Mouse (Mus musculus): ENCODE results near the gene Sidt2.
A peak's percentile ranks its signal among the peaks of the same experiment; 100 is the strongest.

The Sidt2 gene

GRCm38 (mm10) chr9:45955107-45955963, at the start of gene Sidt2:
Sidt2 (minus strand) TSS chr9:45955258.
- peak; percentile 90 to 93 for DNase-seq (ENCODE audit: low spot score in 2 of 2)

GRCm38 (mm10) chr9:46004529-46004928, 49.5 kb upstream of the Sidt2 start:
- no peak for DNase-seq (ENCODE audit: low spot score in 2 of 2)

DNA sequence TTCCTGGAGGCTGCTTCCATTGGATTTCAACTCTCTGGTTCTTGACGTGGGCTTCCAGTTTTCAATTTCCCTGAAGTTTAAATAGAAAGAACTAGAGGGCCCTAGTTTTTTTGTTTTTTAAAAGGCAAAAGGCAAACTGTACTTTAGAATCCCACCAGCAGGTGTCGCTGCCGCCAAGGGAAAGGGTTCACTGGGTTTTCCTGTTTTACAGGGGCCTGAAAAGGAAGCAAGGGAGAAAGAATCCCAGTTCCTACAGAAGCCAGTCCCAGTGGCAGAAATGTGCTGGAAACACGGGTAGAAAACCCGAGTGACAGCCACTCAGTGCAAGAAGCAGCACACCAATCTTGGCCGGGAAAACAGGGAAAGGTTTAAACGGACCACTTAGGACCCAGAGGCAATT, 48.7 kb upstream of the Sidt2 start:
- peak; percentile 88 to 90 for DNase-seq (ENCODE audit: low spot score in 2 of 2)

GRCm38 (mm10) chr9:45999009-45999408, 44.0 kb upstream of the Sidt2 start:
- DNase-seq (ENCODE audit: low spot score in 2 of 2) = no peak

- peak; percentile 23 to 44 for DNase-seq (ENCODE audit: low spot score in 2 of 2)
These were observed 30.1 kb upstream of the Sidt2 start for GRCm38 (mm10) chr9:45985229-45985567.

- DNase-seq (ENCODE audit: low spot score in 2 of 2) = peak; percentile 91
These were observed 29.6 kb upstream of the Sidt2 start for GRCm38 (mm10) chr9:45984409-45985228.

GRCm38 (mm10) chr9:45983676-45984408, 28.8 kb upstream of the Sidt2 start:
- peak; percentile 18 to 23 for DNase-seq (ENCODE audit: low spot score in 2 of 2)

DNA sequence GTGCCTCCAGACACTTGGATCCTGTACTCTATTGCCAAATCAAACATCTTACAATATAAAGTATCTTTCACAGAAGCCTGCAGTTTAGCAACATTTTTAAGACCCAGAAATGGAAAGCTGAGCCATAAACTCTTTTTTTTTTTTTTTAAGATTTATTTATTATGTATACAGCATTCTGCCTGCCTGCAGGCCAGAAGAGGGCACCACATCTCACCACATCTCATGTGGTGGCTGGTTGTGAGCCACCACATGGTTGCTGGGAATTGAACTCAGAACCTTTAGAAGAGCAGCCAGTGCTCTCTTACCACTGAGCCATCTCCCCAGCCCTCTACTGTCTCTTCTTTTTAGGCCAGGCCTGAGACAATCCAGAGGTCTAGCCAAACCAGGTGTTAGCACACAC, 26.3 kb upstream of the Sidt2 start:
- DNase-seq (ENCODE audit: low spot score in 2 of 2) = no peak

- no peak for DNase-seq (ENCODE audit: low spot score in 2 of 2)
These were observed 25.6 kb upstream of the Sidt2 start for GRCm38 (mm10) chr9:45980611-45981010.

DNA sequence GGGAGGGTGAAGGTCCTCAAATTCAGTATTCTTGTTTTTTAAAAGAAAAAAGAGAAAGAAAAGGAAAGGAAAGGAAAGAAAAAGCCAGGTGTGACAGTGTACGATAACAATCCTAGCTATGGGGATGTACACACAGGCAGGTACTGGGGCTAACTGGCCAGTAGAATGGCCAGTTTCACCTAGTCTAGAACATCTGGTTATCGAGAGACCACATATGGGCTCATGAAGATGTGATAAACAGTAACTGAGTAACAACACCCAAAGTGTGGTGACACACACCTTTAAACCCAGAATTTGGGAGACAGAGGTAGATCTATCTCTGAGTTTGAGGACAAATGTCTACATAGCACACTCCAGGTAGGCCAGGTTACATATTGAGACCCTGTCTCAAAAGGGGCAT, 24.7 kb upstream of the Sidt2 start:
- no peak for DNase-seq (ENCODE audit: low spot score in 2 of 2)

GRCm38 (mm10) chr9:45976884-45977283, 21.8 kb upstream of the Sidt2 start:
- no peak for DNase-seq (ENCODE audit: low spot score in 2 of 2)

DNA sequence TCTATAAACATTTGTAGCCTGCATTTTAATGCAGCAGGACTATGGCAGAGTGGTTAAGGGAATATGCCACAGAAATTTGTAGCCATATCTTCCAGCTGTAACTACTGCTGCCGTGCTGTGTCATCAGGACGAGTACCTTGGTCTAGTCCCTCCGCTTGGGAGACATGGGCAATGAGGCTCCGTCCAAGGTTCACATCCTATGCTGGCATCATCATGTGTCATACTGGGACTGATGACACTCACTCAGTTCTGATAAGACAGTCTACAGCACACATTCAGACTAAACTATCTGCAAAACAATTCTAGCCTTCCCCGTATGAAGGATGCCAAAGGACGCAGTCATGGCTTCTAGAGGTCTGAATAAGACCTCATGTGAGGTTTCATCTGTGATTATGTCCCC, 8.5 kb upstream of the Sidt2 start:
- no peak for DNase-seq (ENCODE audit: low spot score in 2 of 2)

DNA sequence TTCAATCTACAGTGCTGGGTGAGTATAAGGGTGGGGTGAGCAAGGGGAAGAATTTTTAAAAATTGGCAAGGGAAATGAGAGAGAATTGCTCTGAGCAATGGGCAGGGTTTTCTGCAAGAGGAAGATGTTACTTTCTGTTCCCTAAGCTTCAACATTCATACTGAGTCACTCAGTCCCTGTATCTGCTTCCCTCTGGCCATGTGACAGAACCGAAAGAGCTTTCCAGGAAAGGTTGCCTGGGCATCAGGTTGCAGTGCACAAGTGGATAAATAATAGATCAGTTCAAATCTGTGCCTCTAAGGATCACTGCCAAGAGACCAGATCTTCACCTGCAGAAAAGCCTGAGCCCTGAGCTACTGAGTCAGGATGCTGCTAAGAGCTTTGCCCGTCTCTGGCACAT, 6.8 kb upstream of the Sidt2 start:
- no peak for DNase-seq (ENCODE audit: low spot score in 2 of 2)

DNA sequence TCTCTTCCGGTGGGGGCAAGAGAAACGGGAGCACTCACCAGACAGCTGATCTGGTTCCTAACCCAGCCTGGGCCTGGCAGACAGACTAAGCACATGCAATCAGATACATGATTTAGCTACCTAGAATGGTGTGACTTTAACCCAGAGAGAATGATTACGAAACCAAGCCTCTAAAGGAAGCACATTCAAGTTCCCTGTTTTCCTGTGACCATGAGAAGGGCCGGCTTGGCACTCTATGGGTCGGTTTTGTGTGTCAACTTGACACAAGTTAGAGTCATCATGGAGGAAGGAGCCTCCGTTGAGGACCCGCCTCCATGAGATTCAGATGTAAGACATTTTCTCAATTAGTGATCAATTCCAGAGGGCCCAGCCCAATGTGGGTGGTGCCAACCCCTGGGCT, 4.6 kb upstream of the Sidt2 start:
- no peak for DNase-seq (ENCODE audit: low spot score in 2 of 2)

- no peak for DNase-seq (ENCODE audit: low spot score in 2 of 2)
These were observed 3.8 kb upstream of the Sidt2 start for GRCm38 (mm10) chr9:45958851-45959250.

DNA sequence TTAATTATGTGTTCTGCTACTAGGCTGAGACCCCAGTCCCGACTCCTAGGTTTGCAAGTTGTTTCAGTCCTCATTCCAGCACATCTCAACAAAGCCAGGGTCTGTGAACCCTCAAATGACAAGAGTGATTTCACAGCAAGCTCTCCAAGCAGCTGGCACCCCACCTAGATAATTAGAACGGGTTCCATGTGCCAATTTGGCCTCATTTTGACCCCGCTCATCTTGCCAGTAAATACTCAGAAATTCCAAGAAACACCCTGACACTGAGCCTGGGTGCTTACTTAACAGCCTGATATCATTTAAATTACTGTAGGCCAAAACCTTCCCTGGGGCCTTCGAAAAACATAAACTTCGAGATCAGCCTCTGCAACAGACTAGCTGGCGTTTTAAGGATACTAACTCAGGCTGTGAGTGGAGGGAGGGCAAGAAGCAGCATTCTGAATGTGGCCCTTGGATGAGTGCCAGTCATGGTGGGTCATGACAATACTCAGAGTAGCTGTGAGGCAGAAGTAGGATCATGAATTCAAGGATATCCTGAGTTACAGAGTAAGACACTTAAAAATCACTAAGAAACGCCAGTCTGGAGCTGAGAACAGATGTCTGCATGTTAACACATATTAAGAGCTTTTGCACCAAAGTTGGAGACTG, 3.1 kb upstream of the Sidt2 start:
- no peak for DNase-seq (ENCODE audit: low spot score in 2 of 2)

DNA sequence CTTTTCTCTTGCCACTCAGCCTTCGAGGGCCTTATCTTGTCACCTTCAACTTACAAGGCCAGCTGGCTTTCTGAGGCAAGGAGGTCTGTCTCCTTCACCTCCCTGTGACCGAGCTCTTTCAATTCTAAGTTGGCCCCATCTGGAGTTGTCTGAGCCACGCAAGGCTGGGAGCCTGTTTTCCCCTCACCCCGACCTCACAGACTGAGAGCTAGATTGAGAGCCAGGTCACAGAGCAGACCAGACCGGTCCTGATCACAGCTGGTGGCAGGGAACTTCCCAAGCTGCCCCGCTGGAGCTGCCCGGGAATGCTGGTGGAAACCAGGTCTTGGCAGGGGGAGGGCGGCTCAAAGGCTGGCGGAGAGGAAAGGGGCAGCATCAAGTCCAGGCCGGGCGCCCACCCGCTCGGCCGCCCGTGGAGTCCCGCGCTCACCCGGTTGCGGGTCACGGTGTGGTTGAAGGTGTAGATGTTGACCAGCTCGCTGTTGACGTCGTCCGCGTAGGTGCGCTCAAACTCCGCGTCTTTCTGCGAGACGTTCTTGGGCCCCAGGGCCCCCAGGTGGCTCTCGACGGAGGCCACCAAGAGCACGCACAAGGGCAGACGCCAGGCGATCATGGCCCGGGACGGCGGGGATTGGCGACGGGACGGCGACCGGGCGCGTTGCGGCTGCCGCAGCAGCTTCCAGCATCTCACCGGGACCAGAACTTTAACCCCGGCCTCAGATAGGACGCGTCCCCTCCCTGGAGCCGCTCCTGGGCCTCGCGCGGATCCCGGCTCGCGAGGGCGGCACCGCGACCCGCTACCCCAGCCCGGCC, 558 bp downstream of the Sidt2 start:
- peak; percentile 46 to 49 for DNase-seq (ENCODE audit: low spot score in 2 of 2)

- DNase-seq (ENCODE audit: low spot score in 2 of 2) = no peak
These were observed 1.4 kb downstream of the Sidt2 start for GRCm38 (mm10) chr9:45953511-45954293.

- DNase-seq (ENCODE audit: low spot score in 2 of 2) = no peak
These were observed 2.2 kb downstream of the Sidt2 start for GRCm38 (mm10) chr9:45952890-45953289.

DNA sequence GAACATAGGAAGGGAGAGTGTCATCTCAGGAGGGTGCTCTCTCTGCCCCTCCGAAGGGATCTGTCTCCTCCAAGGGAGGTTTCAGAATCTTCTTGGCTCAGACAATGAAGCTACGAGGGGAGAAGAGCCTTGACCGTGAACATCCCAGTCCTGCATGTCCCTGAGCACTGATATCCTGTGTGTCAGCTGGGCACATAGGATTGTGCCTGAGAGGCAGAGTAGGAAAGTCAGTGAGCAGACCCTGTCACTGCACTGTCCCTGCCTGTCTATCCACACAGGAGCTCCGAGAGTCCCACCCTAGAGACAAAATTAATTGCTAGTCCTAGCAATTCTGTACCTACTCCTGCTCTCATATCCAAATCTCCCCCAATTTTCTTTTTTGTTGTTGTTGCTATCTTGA, 3.0 kb downstream of the Sidt2 start:
- no peak for DNase-seq (ENCODE audit: low spot score in 2 of 2)
